Mouse (Mus musculus) midbrain, embryonic 15.5 days (tissue): Measurements from ENCODE around the gene Med24. TPM values are rescaled to one million over a fixed set of nuclear protein-coding genes. Genes with fewer than 3 reads are reported as not detected.
"Not testable (repeated sequence)": the region's sequence is repeated elsewhere in the genome, so short reads cannot be mapped to it uniquely, and the experiment has no call there.

Experiments
- ATAC-seq: fragments of 200-750 bp; cut with Nextera tagmentation; replicated peaks from 2 replicates; pipeline ENCODE4 v1.8.0; 2017; ENCODE audit warnings: moderate TSS enrichment
- H3K27ac ChIP-seq: fragments of 300-500 bp; sonication (generic); 2 replicates; pipeline ENCODE4 v1.5.1; 2015; ENCODE audit warnings: mild to moderate bottlenecking, inconsistent platforms
- H3K27me3 ChIP-seq: fragments of 300-500 bp; sonication (generic); replicated peaks from 2 replicates; pipeline ENCODE4 v1.6.1; 2015; ENCODE audit warnings: inconsistent platforms
- H3K36me3 ChIP-seq: fragments of 300-500 bp; sonication (generic); replicated peaks from 2 replicates; pipeline ENCODE4 v1.6.1; 2015; ENCODE audit warnings: inconsistent platforms
- H3K4me1 ChIP-seq: fragments of 300-500 bp; sonication (generic); 2 replicates; pipeline ENCODE4 v1.6.1; 2015; ENCODE audit warnings: inconsistent platforms
- H3K4me2 ChIP-seq: fragments of 300-500 bp; sonication (generic); 2 replicates; pipeline ENCODE4 v1.6.1; 2015; ENCODE audit warnings: inconsistent platforms, mild to moderate bottlenecking, moderate library complexity
- H3K4me3 ChIP-seq: fragments of 300-500 bp; sonication (generic); 2 replicates; pipeline ENCODE4 v1.5.1; 2015; ENCODE audit warnings: mild to moderate bottlenecking, inconsistent platforms
- H3K9ac ChIP-seq: fragments of 300-500 bp; sonication (generic); 2 replicates; pipeline ENCODE4 v1.6.1; 2015; ENCODE audit warnings: mild to moderate bottlenecking, inconsistent platforms
- H3K9me3 ChIP-seq: fragments of 300-500 bp; sonication (generic); 2 replicates; pipeline ENCODE4 v1.6.1; 2016; ENCODE audit warnings: inconsistent platforms
- WGBS: fragments of 180-500 bp; shearing (Covaris S2); methylation state at CpG from one replicate; pipeline ENCODE4 v1.1.7; 2015; ENCODE audit warnings: mixed read lengths; 5-methylcytosine and 5-hydroxymethylcytosine counted together
- polyA plus RNA-seq: library from polyadenylated mRNA; unstranded; fragments of >200 nt; fragmentation: Nextera tagmentation; extraction: Ambion mirVana; gene quantifications from 2 replicates; pipeline ENCODE4 v1.2.1, GENCODE M21; 2015

Med24 gene
- polyA plus RNA-seq, 1 experiment from 2014 or later, result 82.9 TPM

- no peak overlapping the region for H3K4me2 ChIP-seq
- no peak overlapping the region for H3K9ac ChIP-seq
- H3K36me3 ChIP-seq, result peaks cover 51% of the 10 kb centered on the region
- no peaks in the 10 kb centered on the region for H3K27me3 ChIP-seq
- peaks cover 13% of the 10 kb centered on the region for H3K4me1 ChIP-seq
- no peaks in the 10 kb centered on the region for H3K9me3 ChIP-seq
- H3K27ac ChIP-seq, result no peak overlapping the region
- 81% methylated on average over 4 of the region's 4 CpGs for WGBS
- ATAC-seq, result no peak
- no peak overlapping the region for H3K4me3 ChIP-seq
Observed at GRCm38 (mm10) chr11:98686976-98687375, 42.3 kb downstream of the Med24 start.

- no peak for ATAC-seq
- 91% methylated on average over 9 of the region's 9 CpGs for WGBS
- Histone ChIP-seq H3K27ac (no peak overlapping the region), H3K4me1 (peaks cover 18% of the 10 kb centered on the region), H3K27me3 (no peaks in the 10 kb centered on the region), H3K4me2 (no peak overlapping the region), H3K4me3 (no peak overlapping the region), H3K9ac (no peak overlapping the region), H3K36me3 (peaks cover 38% of the 10 kb centered on the region), H3K9me3 (no peaks in the 10 kb centered on the region)
Observed at GRCm38 (mm10) chr11:98685642-98686041, 43.6 kb downstream of the Med24 start.

DNA sequence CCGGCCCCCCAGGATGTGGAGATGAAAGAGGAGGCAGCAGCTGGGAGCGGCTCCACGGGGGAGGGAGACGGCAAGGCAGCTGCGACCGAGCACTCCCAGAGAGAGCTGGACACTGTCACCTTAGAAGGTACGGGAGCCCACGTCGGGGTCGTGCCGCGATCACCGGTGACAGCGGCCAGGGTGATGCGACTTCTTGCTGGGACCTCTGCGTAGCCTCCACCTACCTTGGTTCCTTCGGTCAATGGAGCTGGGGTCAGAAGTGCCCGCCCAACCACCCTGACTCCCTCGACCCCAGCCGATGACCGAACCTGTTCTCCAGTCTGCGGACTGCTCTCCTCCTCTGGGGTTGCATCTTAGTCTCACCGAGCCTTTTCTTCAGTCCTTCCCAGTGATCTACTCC lies 46.4 kb downstream of the Med24 start:
- Histone ChIP-seq H3K4me1 (peaks cover 18% of the 10 kb centered on the region), H3K9me3 (no peaks in the 10 kb centered on the region), H3K4me3 (peak overlapping the region; percentile 99), H3K27ac (peak overlapping the region; percentile 86), H3K9ac (peak overlapping the region; percentile 99), H3K4me2 (peak overlapping the region; percentile 81), H3K36me3 (peaks cover 20% of the 10 kb centered on the region), H3K27me3 (no peaks in the 10 kb centered on the region)
- WGBS, result 0% methylated on average over 23 of the region's 23 CpGs
- ATAC-seq, result peak; percentile 37

- Histone ChIP-seq H3K9ac (peak within 1 kb of the TSS; percentile 99), H3K4me1 (peaks cover 18% of the 10 kb centered on the region), H3K27me3 (no peaks in the 10 kb centered on the region), H3K4me2 (peak within 1 kb of the TSS; percentile 81), H3K9me3 (no peaks in the 10 kb centered on the region), H3K4me3 (peak within 1 kb of the TSS; percentile 99), H3K27ac (peak within 1 kb of the TSS; percentile 86), H3K36me3 (peaks cover 13% of the 10 kb centered on the region)
- peak; percentile 97 for ATAC-seq
- 5% methylated on average over 45 of the region's 45 CpGs for WGBS
Observed at GRCm38 (mm10) chr11:98681786-98682745, 47.2 kb downstream of the Med24 start, which contains the start of gene Psmd3. Psmd3 (plus strand) TSS chr11:98682554.

- Histone ChIP-seq H3K9me3 (no peaks in the 10 kb centered on the region), H3K27me3 (no peaks in the 10 kb centered on the region), H3K36me3 (peaks cover 7% of the 10 kb centered on the region; the same call in 1 of the 2 replicates), H3K4me3 (peak overlapping the region; percentile 99; the same call in 1 of the 2 replicates), H3K4me1 (peaks cover 18% of the 10 kb centered on the region), H3K9ac (no peak overlapping the region), H3K27ac (no peak overlapping the region), H3K4me2 (no peak overlapping the region)
- 83% methylated on average over 4 of the region's 4 CpGs for WGBS
- ATAC-seq, result no peak
Observed at GRCm38 (mm10) chr11:98681186-98681585, 48.0 kb downstream of the Med24 start.

GRCm38 (mm10) chr11:98680595-98680994 lies 48.6 kb downstream of the Med24 start:
- not testable (repeated sequence) for H3K9me3 ChIP-seq, H3K36me3 ChIP-seq, H3K27ac ChIP-seq, H3K4me3 ChIP-seq, H3K9ac ChIP-seq, ATAC-seq, H3K27me3 ChIP-seq, H3K4me2 ChIP-seq
- H3K4me1 ChIP-seq, result peaks cover 18% of the 10 kb centered on the region
- 88% methylated on average over 4 of the region's 4 CpGs for WGBS

GRCm38 (mm10) chr11:98680023-98680422 lies 49.2 kb downstream of the Med24 start:
- Histone ChIP-seq H3K27me3 (no peaks in the 10 kb centered on the region), H3K9me3 (no peaks in the 10 kb centered on the region), H3K27ac (no peak overlapping the region), H3K4me3 (no peak overlapping the region), H3K4me2 (no peak overlapping the region), H3K4me1 (peaks cover 18% of the 10 kb centered on the region), H3K36me3 (no peaks in the 10 kb centered on the region), H3K9ac (no peak overlapping the region)
- 97% methylated on average over 1 of the region's 1 CpGs for WGBS
- no peak for ATAC-seq

- no peak overlapping the region for H3K4me3 ChIP-seq
- 50% methylated on average over 7 of the region's 7 CpGs for WGBS
- no peak overlapping the region for H3K27ac ChIP-seq
- H3K4me1 ChIP-seq, result no peaks in the 10 kb centered on the region
- no peak overlapping the region for H3K9ac ChIP-seq
- no peak overlapping the region for H3K4me2 ChIP-seq
- H3K27me3 ChIP-seq, result no peaks in the 10 kb centered on the region; the same call in 1 of the 2 replicates
- no peaks in the 10 kb centered on the region for H3K9me3 ChIP-seq
- no peaks in the 10 kb centered on the region for H3K36me3 ChIP-seq
- no peak for ATAC-seq
Observed at GRCm38 (mm10) chr11:98675829-98676363, 53.3 kb downstream of the Med24 start.

- WGBS, result 5% methylated on average over 7 of the region's 7 CpGs
- 0 out of 2 replicates have a peak overlapping the region, but pooled peaks have one; percentile 14 for H3K4me2 ChIP-seq
Observed at GRCm38 (mm10) chr11:98673136-98673535, 56.1 kb downstream of the Med24 start.

DNA sequence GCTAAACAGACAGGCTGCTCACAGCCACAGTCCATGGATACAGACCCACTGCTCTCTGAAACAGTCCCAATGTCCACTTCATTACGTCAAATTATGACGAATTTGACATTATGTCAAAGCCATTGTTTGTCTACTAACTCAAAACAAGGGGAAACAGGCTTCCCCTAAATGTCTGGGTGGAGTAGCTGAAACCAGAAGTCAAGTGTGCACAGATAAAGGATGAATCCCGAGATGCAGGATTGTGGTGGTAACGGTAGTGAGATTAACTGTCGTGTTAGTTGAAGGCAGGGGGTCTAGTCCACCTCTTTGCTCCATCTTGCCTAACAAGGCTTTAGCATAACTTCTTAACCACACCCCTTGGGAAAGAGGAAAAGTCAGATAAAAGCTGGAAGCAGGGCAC lies 56.8 kb downstream of the Med24 start:
- H3K4me1 ChIP-seq, result no peaks in the 10 kb centered on the region
- no peak overlapping the region for H3K4me3 ChIP-seq
- H3K9ac ChIP-seq, result no peak overlapping the region
- no peaks in the 10 kb centered on the region for H3K9me3 ChIP-seq
- H3K27me3 ChIP-seq, result no peaks in the 10 kb centered on the region; the same call in none of the 2 replicates
- H3K36me3 ChIP-seq, result no peaks in the 10 kb centered on the region
- no peak overlapping the region for H3K4me2 ChIP-seq
- ATAC-seq, result no peak
- H3K27ac ChIP-seq, result no peak overlapping the region
- WGBS, result 87% methylated on average over 5 of the region's 5 CpGs

More at GRCm38 (mm10) chr11:98673136-98673535, 56.1 kb downstream of the Med24 start:
- not testable (repeated sequence) for H3K4me1 ChIP-seq, ATAC-seq, H3K27ac ChIP-seq, H3K9ac ChIP-seq, H3K36me3 ChIP-seq, H3K9me3 ChIP-seq, H3K4me3 ChIP-seq, H3K27me3 ChIP-seq

DNA sequence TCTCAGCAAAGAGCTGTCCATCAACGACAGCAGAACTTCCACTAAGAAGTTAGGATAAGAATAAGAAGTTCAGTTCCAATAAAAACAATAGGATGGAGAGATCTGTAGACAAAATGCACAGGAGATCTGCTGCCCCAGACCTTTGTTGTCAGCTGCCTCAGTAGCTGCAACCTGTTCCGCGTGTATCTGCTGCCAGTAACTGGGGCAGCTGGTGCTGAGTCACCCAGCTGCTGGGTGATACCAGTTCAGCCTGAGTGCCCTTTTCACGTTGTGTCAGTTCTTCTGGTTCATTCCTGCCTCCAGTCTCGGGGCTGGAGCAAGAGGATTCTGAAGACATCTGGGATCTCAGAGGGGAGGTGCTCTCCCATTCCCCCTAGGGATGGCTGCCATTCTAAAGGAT lies 57.4 kb downstream of the Med24 start:
- Histone ChIP-seq H3K27ac (no peak overlapping the region), H3K27me3 (no peaks in the 10 kb centered on the region; the same call in none of the 2 replicates), H3K4me1 (no peaks in the 10 kb centered on the region), H3K4me2 (no peak overlapping the region), H3K36me3 (no peaks in the 10 kb centered on the region), H3K9ac (no peak overlapping the region), H3K4me3 (no peak overlapping the region), H3K9me3 (no peaks in the 10 kb centered on the region)
- ATAC-seq, result no peak
- 58% methylated on average over 5 of the region's 5 CpGs for WGBS

GRCm38 (mm10) chr11:98671284-98671815 lies 57.9 kb downstream of the Med24 start:
- WGBS, result 76% methylated on average over 3 of the region's 3 CpGs
- H3K9ac ChIP-seq, result no peak overlapping the region
- no peak for ATAC-seq
- H3K4me1 ChIP-seq, result no peaks in the 10 kb centered on the region
- no peaks in the 10 kb centered on the region; the same call in none of the 2 replicates for H3K27me3 ChIP-seq
- no peaks in the 10 kb centered on the region for H3K36me3 ChIP-seq
- no peak overlapping the region for H3K4me3 ChIP-seq
- no peak overlapping the region for H3K27ac ChIP-seq
- H3K9me3 ChIP-seq, result no peaks in the 10 kb centered on the region
- H3K4me2 ChIP-seq, result no peak overlapping the region
